Mouse (Mus musculus) gastrocnemius, postnatal 25 days (tissue): ENCODE results near the gene Abhd10. TPM values are rescaled to one million over a fixed set of nuclear protein-coding genes. Genes with fewer than 3 reads are reported as not detected.
A peak's percentile ranks its signal among the peaks of the same experiment; 100 is the strongest.

ENCODE experiments used
- DNase-seq: peaks from one replicate; pipeline ENCODE4 v3.0.0; 2022
- long read RNA-seq, 2 experiments: library from polyadenylated mRNA; stranded (forward); transcript quantifications; one replicate each; pipeline ENCODE4 v2.0.0; 2021
- total RNA-seq, 2 experiments: library from RNA; stranded (reverse); gene quantifications; 1 replicate in 1 of 2; 2 replicates in 1 of 2; pipeline ENCODE4 v1.2.3; 2021

Abhd10 gene
- 10 to 100 TPM; 10.5 to 13.5 TPM for total RNA-seq
- long read RNA-seq, experiment 1, partial matches to known transcripts, result 3 of 16 reads
- long read RNA-seq, experiment 1, other reads (novel, unspliced or antisense), result 8 of 16 reads
- long read RNA-seq, experiment 2, partial matches to known transcripts, result 9 of 27 reads
- long read RNA-seq, experiment 2, other reads (novel, unspliced or antisense), result 13 of 27 reads

GRCm38 (mm10) chr16:45742615-45743476 lies at the start of gene Abhd10:
TSS of gene Abhd10 (minus strand) at chr16:45742955.
- peak; percentile 97 for DNase-seq

DNA sequence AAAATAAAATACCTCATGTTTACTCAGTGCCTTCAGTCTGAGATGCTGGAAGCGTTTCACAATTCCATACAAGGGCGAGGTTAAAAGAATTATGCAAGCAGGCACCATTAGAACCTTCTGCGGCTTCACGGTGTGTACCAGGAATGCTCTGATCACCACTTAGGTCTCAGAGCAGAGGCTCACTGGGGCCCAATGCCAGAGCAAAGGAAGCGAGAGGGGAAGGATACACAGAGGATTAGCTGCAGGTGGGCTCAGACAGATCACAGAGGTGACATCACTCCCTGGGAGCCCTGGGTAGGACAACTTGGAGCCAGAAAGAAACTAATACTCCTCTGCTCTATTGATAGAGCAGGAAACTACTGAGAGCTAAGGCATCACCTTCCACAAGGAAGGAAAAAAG lies 48.5 kb upstream of the Abhd10 start:
- DNase-seq, result no peak

GRCm38 (mm10) chr16:45789311-45789710 lies 46.6 kb upstream of the Abhd10 start:
- DNase-seq, result no peak

- no peak for DNase-seq
Observed at GRCm38 (mm10) chr16:45787650-45788049, 44.9 kb upstream of the Abhd10 start.

- DNase-seq, result no peak
Observed at GRCm38 (mm10) chr16:45786639-45787038, 43.9 kb upstream of the Abhd10 start.

DNA sequence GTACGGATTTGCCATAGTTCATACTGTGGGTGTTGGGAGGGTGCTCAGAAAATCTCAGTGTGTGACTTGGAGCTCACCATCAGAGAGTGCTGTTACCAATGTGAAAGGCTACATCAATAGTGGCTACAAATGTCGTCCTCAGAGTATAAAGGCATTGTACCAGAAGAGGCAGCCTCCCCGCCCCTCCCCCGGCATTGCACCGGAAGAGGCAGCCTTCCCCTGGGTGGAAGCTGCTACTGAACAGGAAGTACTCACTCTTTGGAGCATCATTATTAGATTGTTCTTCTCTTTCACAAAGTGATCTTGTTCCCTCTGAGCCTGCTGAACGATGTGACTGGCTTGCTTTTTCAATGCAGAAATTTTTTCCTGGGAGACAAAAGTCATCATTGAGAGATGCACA lies 37.2 kb upstream of the Abhd10 start:
- DNase-seq, result no peak

DNA sequence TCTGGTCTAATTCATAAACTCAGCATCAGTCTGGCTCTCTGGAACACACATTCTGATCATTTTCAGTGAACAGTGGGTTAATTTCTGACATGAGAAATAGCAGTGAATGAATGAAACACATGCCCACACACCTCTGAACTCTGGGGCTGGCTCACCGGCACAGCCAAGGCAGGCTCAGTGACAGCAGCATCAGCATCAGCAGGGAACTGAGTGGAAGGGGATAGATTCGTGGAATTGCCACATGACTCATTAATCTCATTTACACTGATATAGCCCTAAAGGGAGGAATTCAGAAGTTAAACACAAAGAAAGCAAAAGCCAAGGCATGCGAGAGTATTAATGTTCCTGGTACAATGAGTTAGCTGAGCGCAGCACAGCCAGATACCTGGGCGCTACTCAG lies 32.1 kb upstream of the Abhd10 start:
- no peak for DNase-seq

- no peak for DNase-seq
Observed at GRCm38 (mm10) chr16:45770914-45771313, 28.2 kb upstream of the Abhd10 start.

DNA sequence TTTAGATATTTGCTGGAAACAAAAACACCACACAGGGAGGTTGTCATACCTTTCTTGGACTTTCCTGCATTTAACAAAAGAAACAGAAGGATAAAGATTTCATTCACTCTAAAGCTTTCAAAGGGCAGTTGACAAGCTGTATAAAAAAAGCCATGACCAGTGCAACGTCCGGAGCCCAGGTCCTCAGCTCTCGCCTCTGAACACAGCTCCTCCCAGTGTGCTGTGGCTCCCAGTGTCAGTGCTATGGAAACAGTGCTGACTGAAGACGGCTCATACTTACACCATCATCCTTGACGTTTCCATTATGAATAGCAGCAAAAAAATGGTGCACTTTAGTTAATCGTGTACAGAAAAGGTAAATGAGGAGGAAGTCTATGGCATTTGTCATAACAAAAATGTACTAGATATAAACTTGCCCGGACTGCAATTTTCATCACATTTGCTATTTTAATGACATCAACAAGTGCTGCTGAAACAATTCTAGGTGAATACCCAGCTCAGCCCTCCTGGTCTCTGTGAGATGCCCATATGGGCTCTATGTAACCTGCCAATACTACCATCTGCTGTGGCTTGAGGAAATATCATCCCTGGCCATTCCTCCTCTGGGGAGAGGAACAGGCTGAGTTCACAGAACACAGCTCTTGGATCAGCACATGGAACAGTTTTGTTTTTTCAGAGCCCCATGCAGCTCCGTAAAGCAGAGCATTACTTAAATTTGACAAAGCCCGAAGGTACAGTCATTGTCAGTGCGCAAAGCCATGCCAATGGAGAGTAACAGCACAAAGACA lies 25.3 kb upstream of the Abhd10 start:
- DNase-seq, result no peak

- no peak for DNase-seq
Observed at GRCm38 (mm10) chr16:45767434-45767833, 24.7 kb upstream of the Abhd10 start.

- no peak for DNase-seq
Observed at GRCm38 (mm10) chr16:45765801-45766494, 23.2 kb upstream of the Abhd10 start.

- no peak for DNase-seq
Observed at GRCm38 (mm10) chr16:45765102-45765501, 22.3 kb upstream of the Abhd10 start.

DNA sequence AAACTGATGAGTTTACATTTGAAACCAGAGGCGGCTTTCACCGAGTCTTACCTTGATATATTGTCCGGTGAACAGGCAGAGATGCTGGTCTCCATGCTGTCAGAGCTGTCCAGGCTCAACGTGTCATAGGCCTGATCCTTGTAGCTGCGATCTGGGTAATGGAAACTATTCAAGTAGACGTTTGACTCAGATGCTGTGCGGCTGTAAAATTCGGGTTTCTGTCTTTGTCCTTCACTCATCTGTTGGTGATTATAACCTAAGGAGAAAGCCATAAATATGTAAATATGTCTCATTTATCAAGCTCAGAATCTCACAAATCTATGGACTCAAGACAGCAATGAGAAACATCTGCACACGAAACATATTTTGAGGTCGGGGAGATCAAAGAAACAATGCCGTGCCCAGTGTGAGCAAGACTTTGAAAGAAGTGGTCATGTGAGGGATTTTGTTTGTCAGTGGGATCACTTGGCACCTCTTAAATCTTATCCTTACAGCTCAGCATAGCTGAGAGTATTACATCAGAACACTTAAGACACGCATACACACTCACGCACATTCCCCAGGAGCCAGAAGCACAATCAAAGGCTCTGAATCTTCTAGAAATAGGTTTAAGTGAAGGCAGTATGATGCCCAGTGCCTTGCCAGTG lies 20.2 kb upstream of the Abhd10 start:
- no peak for DNase-seq

DNA sequence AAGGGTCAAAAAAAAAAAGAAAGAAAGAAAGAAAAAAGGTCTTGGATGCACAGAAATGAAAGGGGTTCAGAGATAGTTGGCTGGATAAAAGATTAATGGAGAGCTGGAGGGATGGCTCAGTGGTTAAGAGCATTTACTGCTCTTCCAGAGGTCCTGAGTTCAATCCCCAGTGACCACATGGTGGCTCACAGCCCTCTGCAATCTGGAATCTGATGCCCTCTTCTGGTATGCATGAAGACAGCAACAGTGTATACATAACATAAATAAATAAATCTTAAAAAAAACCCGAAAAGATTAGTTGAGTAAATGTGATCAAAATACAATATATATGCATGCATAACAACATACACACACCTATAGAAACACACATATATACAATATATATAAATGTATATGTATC lies 18.7 kb upstream of the Abhd10 start:
- DNase-seq, result no peak

- no peak for DNase-seq
Observed at GRCm38 (mm10) chr16:45758726-45759269, 16.0 kb upstream of the Abhd10 start.

DNA sequence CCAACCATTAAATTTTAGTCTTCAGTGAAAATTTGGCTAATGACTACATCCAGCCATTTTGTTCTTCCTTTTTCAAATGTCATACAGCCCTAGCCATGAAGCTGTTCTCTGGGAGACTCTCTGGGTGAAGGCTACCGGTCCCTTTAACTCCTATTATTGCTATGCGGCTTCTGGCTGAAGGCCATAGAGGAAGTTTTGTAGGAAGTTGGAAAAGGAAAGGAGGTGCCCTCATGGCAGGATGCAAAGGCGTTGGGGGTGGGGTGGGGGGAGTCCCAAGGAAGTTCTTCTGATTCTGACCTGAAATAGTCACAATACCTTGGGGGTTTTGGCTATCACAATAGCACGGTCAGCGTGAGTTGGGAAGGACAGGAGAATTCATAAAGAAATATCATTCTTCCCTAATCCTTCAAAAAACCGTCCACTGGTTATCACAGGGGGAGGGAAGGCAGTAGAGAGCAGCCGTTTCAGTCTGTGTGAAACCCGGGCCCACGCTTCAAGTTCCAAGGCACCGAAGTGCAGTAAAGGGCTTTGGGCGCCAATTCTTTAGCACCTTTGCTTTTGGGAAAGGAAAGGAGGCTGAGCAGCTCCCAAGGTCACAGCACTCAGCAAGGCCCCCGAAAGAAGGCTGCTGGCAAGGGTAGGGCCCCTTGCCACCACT lies 14.8 kb upstream of the Abhd10 start:
- peak; percentile 53 for DNase-seq

DNA sequence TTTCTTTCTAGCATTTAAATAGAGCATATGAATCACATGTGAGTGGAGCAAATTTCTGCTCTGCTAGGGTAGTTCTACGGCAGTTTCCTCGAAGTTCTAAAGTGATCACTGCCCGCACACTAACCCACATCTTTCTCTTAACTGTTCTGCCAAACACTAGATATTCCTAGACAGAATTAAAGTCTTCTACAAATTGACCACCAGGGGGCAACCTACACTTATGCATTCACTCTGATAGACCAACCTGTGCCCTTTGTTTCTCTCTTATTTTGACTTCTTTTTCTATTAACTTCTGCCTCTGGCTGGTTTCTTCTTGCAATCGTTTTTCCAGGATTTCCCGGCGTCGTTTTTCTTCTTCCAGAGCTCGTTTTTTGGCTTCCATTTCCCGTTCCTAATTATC lies 14.1 kb upstream of the Abhd10 start:
- DNase-seq, result no peak

DNA sequence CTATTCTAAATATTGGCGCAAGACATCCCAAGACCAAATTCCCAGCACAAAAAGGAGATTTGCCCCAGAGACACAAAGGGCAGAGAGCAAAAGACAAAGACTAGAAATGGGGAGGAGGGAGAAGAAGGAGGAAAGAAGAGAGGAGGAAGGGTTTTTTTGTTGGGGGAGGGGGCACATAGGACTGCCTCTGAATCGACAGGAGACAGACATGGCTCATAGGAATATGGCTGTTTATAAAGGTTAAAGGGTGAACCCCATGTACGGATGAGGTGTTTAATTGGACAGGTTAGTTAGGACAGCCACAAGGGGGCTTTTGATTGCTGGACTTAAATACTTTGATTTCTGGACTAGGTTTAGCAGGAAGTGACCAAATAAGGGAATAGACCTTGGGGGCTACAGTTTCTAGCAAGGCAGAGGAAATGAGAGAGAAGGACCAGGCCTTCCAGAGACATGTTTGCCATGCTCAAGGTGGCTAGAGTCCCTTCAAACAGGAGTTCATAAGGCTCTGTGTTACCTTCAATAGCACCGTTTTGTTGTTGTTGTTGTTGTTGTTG lies 913 bp upstream of the Abhd10 start:
- no peak for DNase-seq

DNA sequence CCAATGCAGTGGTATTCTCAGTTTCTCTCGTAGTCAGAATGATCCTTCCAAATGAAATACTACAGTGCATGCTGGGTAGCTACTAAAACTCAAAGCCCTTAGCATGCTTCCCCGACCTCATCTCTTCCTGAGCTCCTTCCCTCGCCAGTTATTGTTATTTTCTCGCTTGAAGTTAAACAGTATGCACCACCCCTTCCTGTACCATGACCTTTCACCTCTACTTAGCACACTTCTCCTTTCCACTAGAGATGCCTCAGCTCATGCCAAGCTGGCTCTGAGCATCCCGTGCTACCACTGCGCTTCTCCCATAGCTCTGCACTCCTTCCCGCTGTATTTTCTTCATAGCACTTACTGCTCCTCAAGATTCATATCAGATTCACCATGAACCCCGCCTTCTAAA lies 4.9 kb downstream of the Abhd10 start:
- no peak for DNase-seq

DNA sequence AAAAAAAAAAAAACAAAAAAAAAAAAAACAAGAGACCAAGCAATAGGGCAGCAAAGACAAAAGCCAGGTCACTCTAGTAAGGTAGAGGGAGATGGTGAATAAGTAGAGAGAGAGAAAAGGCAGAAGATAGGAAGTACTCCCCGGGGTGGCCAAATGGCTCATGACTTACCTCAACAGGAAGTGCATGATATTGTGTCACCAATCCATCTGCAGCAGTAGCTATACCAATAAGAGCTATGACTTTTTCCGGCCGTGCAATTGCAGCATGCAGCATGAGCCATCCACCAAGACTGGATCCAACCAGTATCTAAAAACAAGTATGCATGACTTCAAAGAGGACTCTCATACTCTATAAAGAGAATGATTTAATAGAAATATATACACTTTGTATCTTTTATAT lies 6.0 kb downstream of the Abhd10 start:
- DNase-seq, result no peak

- no peak for DNase-seq
Observed at GRCm38 (mm10) chr16:45729163-45729562, 13.6 kb downstream of the Abhd10 start.
